Mouse (Mus musculus) hindbrain, embryonic 12.5 days (tissue): Measurements from ENCODE around the gene Lrtm1. TPM values are rescaled to one million over a fixed set of nuclear protein-coding genes. Genes with fewer than 3 reads are reported as not detected.

Source experiments
- ATAC-seq: fragments of 200-750 bp; cut with Nextera tagmentation; 2 replicates; pipeline ENCODE4 v1.8.0; 2017; ENCODE audit warnings: moderate TSS enrichment; ENCODE audit not compliant: low FRiP score
- H3K27ac ChIP-seq: fragments of 300-500 bp; sonication (generic); 2 replicates; pipeline ENCODE4 v1.5.1; 2016; ENCODE audit warnings: mild to moderate bottlenecking
- H3K27me3 ChIP-seq: fragments of 300-500 bp; sonication (generic); 2 replicates; pipeline ENCODE4 v1.6.1; 2016; ENCODE audit warnings: mild to moderate bottlenecking
- H3K36me3 ChIP-seq: fragments of 300-500 bp; sonication (generic); 2 replicates; pipeline ENCODE4 v1.6.1; 2016; ENCODE audit warnings: mild to moderate bottlenecking
- H3K4me1 ChIP-seq: fragments of 300-500 bp; sonication (generic); 2 replicates; pipeline ENCODE4 v1.6.1; 2016
- H3K4me2 ChIP-seq: fragments of 300-500 bp; sonication (generic); replicated peaks from 2 replicates; pipeline ENCODE4 v1.6.1; 2016; ENCODE audit warnings: mild to moderate bottlenecking
- H3K4me3 ChIP-seq: fragments of 300-500 bp; sonication (generic); 2 replicates; pipeline ENCODE4 v1.5.1; 2016; ENCODE audit warnings: mild to moderate bottlenecking
- H3K9ac ChIP-seq: fragments of 300-500 bp; sonication (generic); 2 replicates; pipeline ENCODE4 v1.6.1; 2016; ENCODE audit warnings: mild to moderate bottlenecking, moderate library complexity
- H3K9me3 ChIP-seq: fragments of 300-500 bp; sonication (generic); replicated peaks from 2 replicates; pipeline ENCODE4 v1.6.1; 2016; ENCODE audit warnings: mild to moderate bottlenecking
- WGBS: fragments of 180-500 bp; shearing (Covaris S2); methylation state at CpG from one replicate; pipeline ENCODE4 v1.1.7; 2016; 5-methylcytosine and 5-hydroxymethylcytosine counted together
- polyA plus RNA-seq: library from polyadenylated mRNA; unstranded; fragments of >200 nt; fragmentation: Nextera tagmentation; extraction: Ambion mirVana; gene quantifications from 2 replicates; pipeline ENCODE4 v1.2.1, GENCODE M21; 2016

Gene Lrtm1
- polyA plus RNA-seq, 1 experiment from 2014 or later = 0.49 TPM

- H3K9me3 ChIP-seq = no peaks in the 10 kb centered on the region
- no peak overlapping the region for H3K9ac ChIP-seq
- 90% methylated on average over 1 of the region's 1 CpGs for WGBS
- peaks cover 23% of the 10 kb centered on the region for H3K4me1 ChIP-seq
- ATAC-seq = no peak
- H3K4me2 ChIP-seq = no peak overlapping the region
- peak overlapping the region; percentile 14 for H3K27ac ChIP-seq
- H3K27me3 ChIP-seq = no peaks in the 10 kb centered on the region
- H3K36me3 ChIP-seq = no peaks in the 10 kb centered on the region
- no peak overlapping the region for H3K4me3 ChIP-seq
Observed at GRCm38 (mm10) chr14:29041498-29041897, 23.5 kb downstream of the Lrtm1 start.

- Histone ChIP-seq H3K4me1 (peaks cover 23% of the 10 kb centered on the region), H3K4me2 (no peak overlapping the region), H3K4me3 (no peak overlapping the region), H3K9me3 (no peaks in the 10 kb centered on the region), H3K36me3 (no peaks in the 10 kb centered on the region), H3K27ac (no peak overlapping the region), H3K9ac (no peak overlapping the region), H3K27me3 (no peaks in the 10 kb centered on the region)
- ATAC-seq = no peak
- WGBS = 56% methylated on average over 1 of the region's 1 CpGs
Observed at GRCm38 (mm10) chr14:29042355-29042754, 24.3 kb downstream of the Lrtm1 start.

GRCm38 (mm10) chr14:29051951-29052835 lies 34.2 kb downstream of the Lrtm1 start:
- Histone ChIP-seq H3K27me3 (no peaks in the 10 kb centered on the region), H3K4me3 (no peak overlapping the region), H3K4me1 (no peaks in the 10 kb centered on the region; the same call in 1 of the 2 replicates), H3K9ac (no peak overlapping the region), H3K36me3 (no peaks in the 10 kb centered on the region), H3K9me3 (no peaks in the 10 kb centered on the region), H3K4me2 (no peak overlapping the region), H3K27ac (no peak overlapping the region)
- no peak for ATAC-seq
- WGBS = 70% methylated on average over 16 of the region's 16 CpGs

- H3K9me3 ChIP-seq = no peaks in the 10 kb centered on the region
- no peak overlapping the region for H3K4me3 ChIP-seq
- H3K27ac ChIP-seq = no peak overlapping the region
- no peak overlapping the region for H3K4me2 ChIP-seq
- H3K27me3 ChIP-seq = no peaks in the 10 kb centered on the region
- H3K9ac ChIP-seq = no peak overlapping the region
- H3K4me1 ChIP-seq = no peaks in the 10 kb centered on the region; the same call in 1 of the 2 replicates
- no peaks in the 10 kb centered on the region for H3K36me3 ChIP-seq
- ATAC-seq = no peak
Observed at GRCm38 (mm10) chr14:29060679-29061078, 42.7 kb downstream of the Lrtm1 start.

GRCm38 (mm10) chr14:29061491-29061890 lies 43.5 kb downstream of the Lrtm1 start:
- WGBS = 94% methylated on average over 1 of the region's 1 CpGs
- Histone ChIP-seq H3K9ac (no peak overlapping the region), H3K27me3 (no peaks in the 10 kb centered on the region), H3K4me3 (no peak overlapping the region), H3K9me3 (no peaks in the 10 kb centered on the region), H3K4me1 (no peaks in the 10 kb centered on the region; the same call in 1 of the 2 replicates), H3K27ac (no peak overlapping the region), H3K36me3 (no peaks in the 10 kb centered on the region), H3K4me2 (no peak overlapping the region)
- ATAC-seq = no peak

- no peak overlapping the region for H3K4me3 ChIP-seq
- H3K36me3 ChIP-seq = no peaks in the 10 kb centered on the region
- no peaks in the 10 kb centered on the region for H3K27me3 ChIP-seq
- ATAC-seq = no peak
- no peak overlapping the region for H3K9ac ChIP-seq
- WGBS = 89% methylated on average over 2 of the region's 2 CpGs
- H3K4me2 ChIP-seq = no peak overlapping the region
- no peaks in the 10 kb centered on the region for H3K9me3 ChIP-seq
- H3K27ac ChIP-seq = no peak overlapping the region
- no peaks in the 10 kb centered on the region; the same call in 1 of the 2 replicates for H3K4me1 ChIP-seq
Observed at GRCm38 (mm10) chr14:29062676-29063075, 44.7 kb downstream of the Lrtm1 start.

GRCm38 (mm10) chr14:29073747-29074146 lies 55.7 kb downstream of the Lrtm1 start:
- H3K9ac ChIP-seq = no peak overlapping the region
- H3K4me1 ChIP-seq = no peaks in the 10 kb centered on the region
- H3K4me3 ChIP-seq = no peak overlapping the region
- H3K36me3 ChIP-seq = no peaks in the 10 kb centered on the region
- no peak for ATAC-seq
- no peak overlapping the region for H3K27ac ChIP-seq
- no peak overlapping the region for H3K4me2 ChIP-seq
- 87% methylated on average over 4 of the region's 4 CpGs for WGBS
- no peaks in the 10 kb centered on the region for H3K9me3 ChIP-seq
- no peaks in the 10 kb centered on the region for H3K27me3 ChIP-seq

- H3K9me3 ChIP-seq = no peaks in the 10 kb centered on the region
- H3K27ac ChIP-seq = no peak overlapping the region
- no peak overlapping the region for H3K4me3 ChIP-seq
- no peak for ATAC-seq
- no peaks in the 10 kb centered on the region for H3K36me3 ChIP-seq
- H3K9ac ChIP-seq = no peak overlapping the region
- H3K4me1 ChIP-seq = no peaks in the 10 kb centered on the region
- WGBS = 72% methylated on average over 3 of the region's 3 CpGs
- no peaks in the 10 kb centered on the region for H3K27me3 ChIP-seq
- H3K4me2 ChIP-seq = no peak overlapping the region
Observed at GRCm38 (mm10) chr14:29077418-29077817, 59.4 kb downstream of the Lrtm1 start.

GRCm38 (mm10) chr14:29080228-29080627 lies 62.2 kb downstream of the Lrtm1 start:
- Histone ChIP-seq H3K27me3 (no peaks in the 10 kb centered on the region), H3K4me1 (no peaks in the 10 kb centered on the region), H3K36me3 (no peaks in the 10 kb centered on the region), H3K9ac (no peak overlapping the region), H3K4me3 (no peak overlapping the region), H3K4me2 (no peak overlapping the region), H3K27ac (no peak overlapping the region), H3K9me3 (no peaks in the 10 kb centered on the region)
- ATAC-seq = no peak
- WGBS = 86% methylated on average over 4 of the region's 4 CpGs

GRCm38 (mm10) chr14:29080630-29081029 lies 62.6 kb downstream of the Lrtm1 start:
- Histone ChIP-seq H3K4me1 (no peaks in the 10 kb centered on the region), H3K27me3 (no peaks in the 10 kb centered on the region), H3K4me2 (no peak overlapping the region), H3K36me3 (no peaks in the 10 kb centered on the region), H3K9ac (no peak overlapping the region), H3K9me3 (no peaks in the 10 kb centered on the region), H3K27ac (no peak overlapping the region), H3K4me3 (no peak overlapping the region)
- no peak for ATAC-seq
- 90% methylated on average over 4 of the region's 4 CpGs for WGBS

GRCm38 (mm10) chr14:29082171-29082570 lies 64.2 kb downstream of the Lrtm1 start:
- Histone ChIP-seq H3K9ac (no peak overlapping the region), H3K27ac (no peak overlapping the region), H3K27me3 (no peaks in the 10 kb centered on the region), H3K4me1 (no peaks in the 10 kb centered on the region; the same call in 1 of the 2 replicates), H3K9me3 (no peaks in the 10 kb centered on the region), H3K36me3 (no peaks in the 10 kb centered on the region), H3K4me3 (no peak overlapping the region), H3K4me2 (no peak overlapping the region)
- no peak for ATAC-seq
- WGBS = 83% methylated on average over 1 of the region's 1 CpGs
